In genomic region chr16:18234671-18235388, GRCm38 (mm10) we compare ENCODE assay signal across 8 mouse cellular contexts. TPM values are rescaled to one million over a fixed set of nuclear protein-coding genes. Genes with fewer than 3 reads are reported as not detected.
DNase-seq lines count a peak whose midpoint lies in the region; ATAC-seq lines count a peak whose summit lies in the region.

Zdhhc8 (minus strand) TSS chr16:18235136.

- peaks cover 19% of the 10 kb centered on the region for H3K36me3 ChIP-seq in hindbrain, embryonic 12.5 days

- H3K27ac ChIP-seq in hindbrain, embryonic 12.5 days: peak within 1 kb of the TSS; percentile 92

- ATAC-seq in hindbrain, embryonic 12.5 days (ENCODE audit: low FRiP score): peak; percentile 80

- H3K9me3 ChIP-seq in hindbrain, embryonic 12.5 days (replicated peaks): no peaks in the 10 kb centered on the region

- no peaks in the 10 kb centered on the region for H3K27me3 ChIP-seq in hindbrain, embryonic 12.5 days

- H3K4me2 ChIP-seq in hindbrain, embryonic 12.5 days (replicated peaks): peak within 1 kb of the TSS; percentile 78

- peak within 1 kb of the TSS; percentile 87 for H3K4me3 ChIP-seq in hindbrain, embryonic 12.5 days

- H3K4me1 ChIP-seq in hindbrain, embryonic 12.5 days: peaks cover 31% of the 10 kb centered on the region

- H3K9ac ChIP-seq in hindbrain, embryonic 12.5 days: peak within 1 kb of the TSS; percentile 97

- WGBS in hindbrain, embryonic 12.5 days: under 1% methylated on average over 60 of the region's 79 CpGs

- peak; percentile 79 for DNase-seq in MN1 (ENCODE audit: low spot score)
- peak; percentile 80 to 85 for DNase-seq in cerebellum, adult 18-20 months
- DNase-seq in frontal cortex, postnatal 36 days (ENCODE audit: low spot score in 2 of 2): peak; percentile 76 to 79
- peak in 1 of 2 experiments; percentile 67 for DNase-seq in layer of hippocampus, postnatal 25 days (ENCODE audit: extremely low spot score in 1 of 2, low spot score in 1 of 2)
- DNase-seq in lung, postnatal 14 days: peak; percentile 79
- DNase-seq in ovary, postnatal 36 days (ENCODE audit: low spot score): peak; percentile 84
- DNase-seq in urinary bladder, adult 2 months (ENCODE audit: low spot score): peak; percentile 56

RNA-seq across cellular contexts. Expression of gene Zdhhc8, which starts in this region (rescaled TPM):
- polyA plus RNA-seq in hindbrain, embryonic 12.5 days (2016; fragmentation: Nextera tagmentation; extraction: Ambion mirVana): 19.4 TPM in 2 replicates
- 10 to 100 TPM; 77.0 to 95.9 TPM for total RNA-seq in layer of hippocampus, postnatal 25 days (2021)
- polyA plus RNA-seq in urinary bladder, adult 2 months (2012; rRNA removed): 27.3 and 35.1 TPM in 2 replicates
